Mouse (Mus musculus) midbrain, embryonic 14.5 days (tissue): ENCODE data around the gene Pofut2. TPM values are rescaled to one million over a fixed set of nuclear protein-coding genes. Genes with fewer than 3 reads are reported as not detected.

Experiments
- ATAC-seq: fragments of 200-750 bp; cut with Nextera tagmentation; 2 replicates; pipeline ENCODE4 v1.8.0; 2017; ENCODE audit warnings: moderate number of reproducible peaks, moderate library complexity; ENCODE audit not compliant: low FRiP score, low TSS enrichment
- DNase-seq: peaks from one replicate; pipeline ENCODE4 v3.0.0-alpha.2; 2015
- H3K27ac ChIP-seq: fragments of 300-500 bp; sonication (generic); replicated peaks from 2 replicates; pipeline ENCODE4 v1.5.1; 2014; ENCODE audit warnings: mild to moderate bottlenecking, low read depth, low read length, moderate library complexity
- H3K27me3 ChIP-seq: fragments of 300-500 bp; sonication (generic); 2 replicates; pipeline ENCODE4 v1.6.1; 2014; ENCODE audit warnings: low read length, control low read depth, mixed read lengths; ENCODE audit not compliant: control insufficient read depth, insufficient read depth
- H3K36me3 ChIP-seq: fragments of 300-500 bp; sonication (generic); 2 replicates; pipeline ENCODE4 v1.6.1; 2014; ENCODE audit warnings: low read length, control low read depth; ENCODE audit not compliant: control insufficient read depth, insufficient read depth
- H3K4me1 ChIP-seq: fragments of 300-500 bp; sonication (generic); 2 replicates; pipeline ENCODE4 v1.6.1; 2014; ENCODE audit warnings: mild to moderate bottlenecking, antibody characterized with exemption, low read length, control low read depth; ENCODE audit not compliant: control insufficient read depth, insufficient read depth
- H3K4me2 ChIP-seq: fragments of 300-500 bp; sonication (generic); 2 replicates; pipeline ENCODE4 v1.6.1; 2014; ENCODE audit warnings: mild to moderate bottlenecking, low read length, moderate library complexity
- H3K4me3 ChIP-seq: fragments of 300-500 bp; sonication (generic); replicated peaks from 2 replicates; pipeline ENCODE4 v1.5.1; 2014; ENCODE audit warnings: low read depth, low read length
- H3K9ac ChIP-seq: fragments of 300-500 bp; sonication (generic); replicated peaks from 2 replicates; pipeline ENCODE4 v1.6.1; 2014; ENCODE audit warnings: mild to moderate bottlenecking, low read length, moderate library complexity
- H3K9me3 ChIP-seq: fragments of 300-500 bp; sonication (generic); 2 replicates; pipeline ENCODE4 v1.6.1; 2016; ENCODE audit warnings: low read length, control low read depth, mixed read lengths; ENCODE audit not compliant: control insufficient read depth
- WGBS: fragments of 180-500 bp; shearing (Covaris S2); extraction: QIAGEN DNeasy Blood & Tissue Kit; methylation state at CpG from one replicate; pipeline ENCODE4 v1.1.7; 2014; 5-methylcytosine and 5-hydroxymethylcytosine counted together
- polyA plus RNA-seq: library from polyadenylated mRNA; unstranded; fragments of >200 nt; fragmentation: Nextera tagmentation; extraction: Ambion mirVana; gene quantifications from 2 replicates; pipeline ENCODE4 v1.2.1, GENCODE M21; 2014

Gene Pofut2
- polyA plus RNA-seq, result 43.4 and 52.0 TPM in 2 replicates

GRCm38 (mm10) chr10:77258704-77259621 lies at the start of gene Pofut2:
Gene Pofut2, plus strand, starts transcription at chr10:77259218.
- DNase-seq, result peak; percentile 99
- H3K27ac ChIP-seq, result peak within 1 kb of the TSS; percentile 87
- no peaks in the 10 kb centered on the region for H3K27me3 ChIP-seq
- H3K4me3 ChIP-seq, result peak within 1 kb of the TSS; percentile 83
- WGBS, result under 1% methylated on average over 81 of the region's 81 CpGs
- H3K4me2 ChIP-seq, result peak within 1 kb of the TSS; percentile 89
- peak; percentile 98 for ATAC-seq
- H3K36me3 ChIP-seq, result peaks cover 28% of the 10 kb centered on the region
- H3K9ac ChIP-seq, result peak within 1 kb of the TSS; percentile 75
- H3K9me3 ChIP-seq, result no peaks in the 10 kb centered on the region
- 0 out of 2 replicates have a peak, but pooled peaks cover 10% of the 10 kb centered on the region for H3K4me1 ChIP-seq

GRCm38 (mm10) chr10:77209261-77209660 lies 49.8 kb upstream of the Pofut2 start:
- no peak overlapping the region for H3K4me3 ChIP-seq
- no peaks in the 10 kb centered on the region for H3K36me3 ChIP-seq
- DNase-seq (no peak), ATAC-seq (no peak)
- WGBS, result 42% methylated on average over 5 of the region's 5 CpGs
- H3K9me3 ChIP-seq, result no peaks in the 10 kb centered on the region
- H3K27me3 ChIP-seq, result no peaks in the 10 kb centered on the region
- H3K9ac ChIP-seq, result no peak overlapping the region
- no peak overlapping the region for H3K4me2 ChIP-seq
- H3K27ac ChIP-seq, result no peak overlapping the region
- no peaks in the 10 kb centered on the region for H3K4me1 ChIP-seq

- DNase-seq, result no peak
- no peak overlapping the region for H3K27ac ChIP-seq
- H3K9me3 ChIP-seq, result no peaks in the 10 kb centered on the region
- no peak for ATAC-seq
- H3K27me3 ChIP-seq, result no peaks in the 10 kb centered on the region
- no peaks in the 10 kb centered on the region for H3K36me3 ChIP-seq
- H3K4me2 ChIP-seq, result no peak overlapping the region
- WGBS, result 96% methylated on average over 3 of the region's 3 CpGs
- H3K4me1 ChIP-seq, result no peaks in the 10 kb centered on the region
- no peak overlapping the region for H3K4me3 ChIP-seq
- no peak overlapping the region for H3K9ac ChIP-seq
Observed at GRCm38 (mm10) chr10:77210666-77211065, 48.4 kb upstream of the Pofut2 start.

- no peak overlapping the region for H3K4me2 ChIP-seq
- H3K4me3 ChIP-seq, result no peak overlapping the region
- no peak overlapping the region for H3K9ac ChIP-seq
- H3K9me3 ChIP-seq, result no peaks in the 10 kb centered on the region
- ATAC-seq, result no peak
- H3K27ac ChIP-seq, result no peak overlapping the region
- H3K27me3 ChIP-seq, result no peaks in the 10 kb centered on the region
- no peaks in the 10 kb centered on the region for H3K4me1 ChIP-seq
- DNase-seq, result no peak
- no peaks in the 10 kb centered on the region for H3K36me3 ChIP-seq
- 83% methylated on average over 11 of the region's 11 CpGs for WGBS
Observed at GRCm38 (mm10) chr10:77211116-77211570, 47.9 kb upstream of the Pofut2 start.

- no peak overlapping the region for H3K27ac ChIP-seq
- H3K36me3 ChIP-seq, result no peaks in the 10 kb centered on the region
- no peak overlapping the region for H3K4me2 ChIP-seq
- no peaks in the 10 kb centered on the region for H3K4me1 ChIP-seq
- no peak for DNase-seq
- no peak overlapping the region for H3K4me3 ChIP-seq
- 73% methylated on average over 6 of the region's 6 CpGs for WGBS
- no peak for ATAC-seq
- no peaks in the 10 kb centered on the region for H3K9me3 ChIP-seq
- no peak overlapping the region for H3K9ac ChIP-seq
- H3K27me3 ChIP-seq, result no peaks in the 10 kb centered on the region
Observed at GRCm38 (mm10) chr10:77212354-77213120, 46.5 kb upstream of the Pofut2 start.

GRCm38 (mm10) chr10:77213483-77213882 lies 45.5 kb upstream of the Pofut2 start:
- H3K4me3 ChIP-seq, result no peak overlapping the region

GRCm38 (mm10) chr10:77214586-77214985 lies 44.4 kb upstream of the Pofut2 start:
- Histone ChIP-seq H3K4me1 (no peaks in the 10 kb centered on the region), H3K4me3 (no peak overlapping the region), H3K27ac (no peak overlapping the region), H3K36me3 (no peaks in the 10 kb centered on the region), H3K9ac (no peak overlapping the region), H3K27me3 (no peaks in the 10 kb centered on the region), H3K9me3 (no peaks in the 10 kb centered on the region), H3K4me2 (no peak overlapping the region)
- DNase-seq, result no peak
- ATAC-seq, result no peak
- 78% methylated on average over 8 of the region's 8 CpGs for WGBS

More at GRCm38 (mm10) chr10:77213483-77213882, 45.5 kb upstream of the Pofut2 start:
- Histone ChIP-seq H3K4me2 (no peak overlapping the region), H3K9ac (no peak overlapping the region), H3K9me3 (no peaks in the 10 kb centered on the region), H3K36me3 (no peaks in the 10 kb centered on the region), H3K27me3 (no peaks in the 10 kb centered on the region), H3K27ac (no peak overlapping the region), H3K4me1 (no peaks in the 10 kb centered on the region)
- no peak for ATAC-seq
- WGBS, result 97% methylated on average over 5 of the region's 5 CpGs
- DNase-seq, result no peak

GRCm38 (mm10) chr10:77215641-77216040 lies 43.4 kb upstream of the Pofut2 start:
- WGBS, result 79% methylated on average over 4 of the region's 4 CpGs
- H3K4me1 ChIP-seq, result no peaks in the 10 kb centered on the region
- H3K9me3 ChIP-seq, result no peaks in the 10 kb centered on the region
- H3K27me3 ChIP-seq, result no peaks in the 10 kb centered on the region
- H3K27ac ChIP-seq, result no peak overlapping the region
- DNase-seq (no peak), ATAC-seq (no peak)
- H3K9ac ChIP-seq, result no peak overlapping the region
- H3K36me3 ChIP-seq, result no peaks in the 10 kb centered on the region
- no peak overlapping the region for H3K4me3 ChIP-seq
- no peak overlapping the region for H3K4me2 ChIP-seq
